Mouse (Mus musculus) small intestine, adult 2 months (tissue): ENCODE data around the gene Myl10. TPM values are rescaled to one million over a fixed set of nuclear protein-coding genes. Genes with fewer than 3 reads are reported as not detected.
A peak's percentile ranks its signal among the peaks of the same experiment; 100 is the strongest.

Experiments
- H3K27ac ChIP-seq: fragments of 200-500 bp; 2 replicates; pipeline ENCODE4 v1.5.1; 2012; ENCODE audit warnings: low read depth, low read length, control low read depth, inconsistent platforms; ENCODE audit not compliant: insufficient read depth
- H3K27me3 ChIP-seq: fragments of 200-500 bp; 2 replicates; pipeline ENCODE4 v1.6.1; 2012; ENCODE audit warnings: mild to moderate bottlenecking, moderate library complexity, low read length, inconsistent platforms; ENCODE audit not compliant: control insufficient read depth, insufficient read depth
- H3K36me3 ChIP-seq: fragments of 200-500 bp; 2 replicates; pipeline ENCODE4 v1.6.1; 2012; ENCODE audit warnings: mild to moderate bottlenecking, low read length, control low read depth, inconsistent platforms; ENCODE audit not compliant: control insufficient read depth, insufficient read depth
- H3K4me1 ChIP-seq: fragments of 200-500 bp; 2 replicates; pipeline ENCODE4 v1.6.1; 2012; ENCODE audit warnings: low read length, inconsistent platforms, mixed read lengths; ENCODE audit not compliant: control insufficient read depth, insufficient read depth, insufficient read length
- H3K4me3 ChIP-seq: fragments of 200-500 bp; 2 replicates; pipeline ENCODE4 v1.5.1; 2012; ENCODE audit warnings: low read depth, mild to moderate bottlenecking, control low read depth, inconsistent platforms, low read length, moderate library complexity
- CTCF ChIP-seq: fragments of 200-500 bp; IDR thresholded peaks from 2 replicates; pipeline ENCODE4 v1.5.1; 2012; ENCODE audit warnings: low read depth, mild to moderate bottlenecking, control low read depth, inconsistent platforms, low read length, moderate library complexity, mixed read lengths; ENCODE audit not compliant: insufficient replicate concordance, insufficient read length; ENCODE audit errors: extremely low read depth
- POLR2A ChIP-seq: fragments of 200-500 bp; IDR thresholded peaks from 2 replicates; pipeline ENCODE4 v1.6.1; 2012; ENCODE audit warnings: low read depth, mild to moderate bottlenecking, control low read depth, inconsistent platforms, low read length, moderate library complexity
- WGBS: fragments of 180-500 bp; shearing (Covaris S2); methylation state at CpG from one replicate; pipeline ENCODE4 v1.1.7; 2018; 5-methylcytosine and 5-hydroxymethylcytosine counted together
- polyA plus RNA-seq: library from polyadenylated mRNA; depleted of rRNA; stranded (reverse); fragments of >200 nt; gene quantifications from 2 replicates; pipeline ENCODE4 v1.2.3, GENCODE M21; 2012

Myl10 gene
- polyA plus RNA-seq, 1 experiment = not detected

- H3K4me3 ChIP-seq = no peak overlapping the region
- H3K27me3 ChIP-seq = no peaks in the 10 kb centered on the region
- no peaks in the 10 kb centered on the region for H3K36me3 ChIP-seq
- H3K27ac ChIP-seq = no peak overlapping the region
- 32% methylated on average over 3 of the region's 3 CpGs for WGBS
- H3K4me1 ChIP-seq = no peaks in the 10 kb centered on the region; the same call in 1 of the 2 replicates
- TF ChIP-seq POLR2A = no peak
- TF ChIP-seq CTCF = peak; percentile 73; the same call in 1 of the 2 replicates
Observed at GRCm38 (mm10) chr5:136703751-136704150, 10.8 kb downstream of the Myl10 start.

- no peaks in the 10 kb centered on the region for H3K27me3 ChIP-seq
- WGBS = 82% methylated on average over 8 of the region's 8 CpGs
Observed at GRCm38 (mm10) chr5:136704151-136704550, 11.2 kb downstream of the Myl10 start.

DNA sequence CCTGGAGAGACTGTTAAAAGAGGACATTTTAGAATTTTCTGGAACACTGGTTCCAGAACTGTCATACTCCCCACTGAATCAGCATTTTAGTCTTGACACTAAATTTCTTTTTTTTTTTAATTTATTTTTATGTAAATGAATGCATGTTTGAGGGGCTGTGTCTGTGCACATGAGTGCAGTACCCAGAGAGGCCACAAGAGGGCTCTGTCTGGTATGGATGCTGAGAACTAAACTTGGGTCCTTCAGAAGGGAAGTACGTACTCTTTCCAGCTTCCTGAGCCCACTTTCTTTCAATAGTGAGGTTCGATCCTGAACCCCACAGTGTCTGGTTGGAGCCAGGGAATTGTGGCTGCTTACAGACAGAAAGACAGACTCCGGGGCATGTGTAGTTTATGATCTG is 12.6 kb downstream of the Myl10 start:
- H3K27ac ChIP-seq = no peak overlapping the region
- H3K4me3 ChIP-seq = no peak overlapping the region
- H3K36me3 ChIP-seq = no peaks in the 10 kb centered on the region
- 96% methylated on average over 3 of the region's 3 CpGs for WGBS
- TF ChIP-seq CTCF = peak; percentile 45; the same call in 1 of the 2 replicates
- TF ChIP-seq POLR2A = no peak
- H3K27me3 ChIP-seq = no peaks in the 10 kb centered on the region
- H3K4me1 ChIP-seq = no peaks in the 10 kb centered on the region; the same call in 1 of the 2 replicates

More at GRCm38 (mm10) chr5:136704151-136704550, 11.2 kb downstream of the Myl10 start:
- no peak for TF ChIP-seq CTCF
- no peak for TF ChIP-seq POLR2A
- Histone ChIP-seq H3K4me1 (no peaks in the 10 kb centered on the region; the same call in 1 of the 2 replicates), H3K36me3 (no peaks in the 10 kb centered on the region), H3K27ac (no peak overlapping the region), H3K4me3 (no peak overlapping the region)

DNA sequence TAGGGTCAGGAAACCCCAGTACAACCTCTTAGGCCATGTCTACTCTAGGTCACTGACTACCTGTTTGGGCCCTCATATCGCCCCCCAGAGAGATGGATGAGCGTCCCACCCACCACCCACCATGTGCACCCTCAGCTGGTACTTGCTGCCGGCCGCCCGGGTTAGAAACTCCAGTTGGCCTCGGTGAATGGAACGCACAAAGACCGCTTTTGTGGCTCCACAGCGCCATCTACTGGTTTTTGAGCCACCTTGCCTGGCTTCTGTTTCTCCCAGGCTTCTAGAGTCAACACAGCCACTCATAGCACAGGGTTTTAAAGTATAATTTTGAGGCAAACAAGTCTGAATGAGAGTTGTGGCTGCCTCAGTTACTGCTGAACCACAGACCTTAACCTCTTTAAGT is 13.9 kb downstream of the Myl10 start:
- WGBS = under 1% methylated on average over 9 of the region's 9 CpGs
- TF ChIP-seq CTCF (peak; percentile 81), POLR2A (no peak)
- Histone ChIP-seq H3K27me3 (no peaks in the 10 kb centered on the region), H3K4me3 (no peak overlapping the region), H3K4me1 (no peaks in the 10 kb centered on the region; the same call in 1 of the 2 replicates), H3K36me3 (no peaks in the 10 kb centered on the region), H3K27ac (no peak overlapping the region)

DNA sequence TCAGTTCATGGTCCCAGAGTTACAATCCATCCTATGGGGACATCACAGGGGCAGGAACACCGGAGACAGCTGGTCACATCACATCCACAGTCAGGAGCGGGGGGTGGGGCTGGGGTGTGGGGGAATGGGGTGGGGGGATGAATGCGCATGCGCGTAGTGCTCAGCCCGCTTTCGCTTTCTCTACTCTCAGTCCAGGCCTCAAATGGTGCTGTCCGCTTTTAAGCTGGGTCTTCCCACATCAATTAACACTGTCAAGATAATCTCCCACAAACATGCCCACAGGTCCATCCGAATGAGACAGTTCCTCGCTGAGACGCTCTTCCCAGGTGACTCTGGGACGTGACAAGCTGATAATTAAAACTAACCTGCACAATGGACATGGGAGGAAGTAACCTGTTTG is 15.2 kb downstream of the Myl10 start:
- H3K4me3 ChIP-seq = no peak overlapping the region
- TF ChIP-seq POLR2A (no peak), CTCF (no peak)
- no peak overlapping the region for H3K27ac ChIP-seq
- no peaks in the 10 kb centered on the region for H3K4me1 ChIP-seq
- H3K27me3 ChIP-seq = no peaks in the 10 kb centered on the region
- no peaks in the 10 kb centered on the region for H3K36me3 ChIP-seq
- 86% methylated on average over 12 of the region's 12 CpGs for WGBS

GRCm38 (mm10) chr5:136710742-136711141 is 17.8 kb downstream of the Myl10 start:
- no peak overlapping the region for H3K27ac ChIP-seq
- H3K4me3 ChIP-seq = no peak overlapping the region
- no peaks in the 10 kb centered on the region for H3K27me3 ChIP-seq
- TF ChIP-seq POLR2A = no peak
- TF ChIP-seq CTCF = no peak
- H3K4me1 ChIP-seq = 0 out of 2 replicates have a peak, but pooled peaks cover 3% of the 10 kb centered on the region
- no peaks in the 10 kb centered on the region for H3K36me3 ChIP-seq
- WGBS = 20% methylated on average over 4 of the region's 4 CpGs

GRCm38 (mm10) chr5:136714232-136714875 is 21.4 kb downstream of the Myl10 start:
- H3K4me3 ChIP-seq = peak overlapping the region; percentile 30
- WGBS = 23% methylated on average over 32 of the region's 32 CpGs

More at GRCm38 (mm10) chr5:136714232-136714875, 21.4 kb downstream of the Myl10 start:
- Histone ChIP-seq H3K27ac (no peak overlapping the region), H3K27me3 (no peaks in the 10 kb centered on the region), H3K36me3 (no peaks in the 10 kb centered on the region), H3K4me1 (peaks cover 7% of the 10 kb centered on the region; the same call in 1 of the 2 replicates)
- TF ChIP-seq CTCF = no peak
- TF ChIP-seq POLR2A = no peak
